In the genomic region with DNA sequence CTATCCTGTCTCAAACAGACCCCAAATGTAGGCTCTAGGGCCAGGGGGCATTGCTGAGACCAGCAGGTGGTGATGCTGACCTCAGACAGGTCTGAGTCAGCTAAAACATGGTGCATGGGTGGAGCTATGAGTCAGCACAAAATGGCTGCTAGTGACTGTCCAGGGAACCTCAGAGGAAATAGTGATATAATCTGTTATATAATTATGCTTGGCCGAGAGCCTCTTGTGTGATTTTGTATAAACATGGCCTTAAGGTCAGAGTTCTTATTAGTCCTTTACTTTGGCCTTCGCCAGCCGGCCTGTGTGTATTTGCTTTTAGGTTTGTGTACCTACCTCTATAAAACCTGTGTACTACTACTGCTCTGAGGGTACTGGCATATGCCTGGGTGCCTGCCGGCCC, we compare ENCODE assay signal across 13 mouse cellular contexts. TPM values are rescaled to one million over a fixed set of nuclear protein-coding genes. Genes with fewer than 3 reads are reported as not detected.
A peak's percentile ranks its signal among the peaks of the same experiment; 100 is the strongest.
DNase-seq lines count a peak whose midpoint lies in the region; ATAC-seq and TF ChIP-seq lines count a peak whose summit lies in the region.
"Had no signal": no experiment of that assay in that cellular context is flagged by ENCODE, and none has a peak within 500 bp of the region (broad histone marks: within the 10 kb centered on the region; RNA-seq: fewer than 3 reads in every experiment).

No protein-coding gene starts in this region.

- 0 out of 2 replicates have a peak, but pooled peaks cover 2% of the 10 kb centered on the region for H3K27me3 ChIP-seq in liver, embryonic 13.5 days
- H3K27me3 ChIP-seq: hindbrain, embryonic 15.5 days had no signal

- no peak overlapping the region for H3K4me2 ChIP-seq in liver, embryonic 13.5 days
- H3K4me2 ChIP-seq: hindbrain, embryonic 15.5 days had no signal

- peaks cover 35% of the 10 kb centered on the region for H3K4me1 ChIP-seq in liver, embryonic 13.5 days (replicated peaks)
- H3K4me1 ChIP-seq: hindbrain, embryonic 15.5 days had no signal

- TF ChIP-seq CTCF in left cerebral cortex, adult 2 months (IDR thresholded peaks at IDR 0.05) = no peak

- intact Hi-C loops in left cerebral cortex, adult 2 months (cut with DNase I) = no loop called here

- no peak overlapping the region for H3K4me3 ChIP-seq in liver, embryonic 13.5 days (replicated peaks)
- no peak overlapping the region for H3K4me3 ChIP-seq in left cerebral cortex, adult 2 months
- H3K4me3 ChIP-seq: forebrain, embryonic 10.5 days; hindbrain, embryonic 15.5 days; myocyte had no signal

- no peak overlapping the region for H3K9ac ChIP-seq in liver, embryonic 13.5 days
- H3K9ac ChIP-seq: hindbrain, embryonic 15.5 days had no signal

- peak; percentile 77 for ATAC-seq in liver, embryonic 13.5 days (ENCODE audit: low read depth)

- 46% methylated on average over 4 of the region's 4 CpGs for WGBS in liver, embryonic 13.5 days (ENCODE audit: insufficient replicate concordance)

- peak; percentile 96 for DNase-seq in heart, adult 11 months
- no peak for DNase-seq in heart, adult 8-10 months (ENCODE audit: low spot score)
- DNase-seq in 3T3-L1 (ENCODE audit: low read depth, low spot score) (peak; percentile 83), NIH3T3 (ENCODE audit: low read depth) (peak; percentile 74)
- peak; percentile 66 for DNase-seq in liver, embryonic 13.5 days
- DNase-seq in left cerebral cortex, adult 2 months (ENCODE audit: extremely low spot score in 1 of 2, low spot score in 2 of 2) = no peak
- no peak for DNase-seq in layer of hippocampus, adult 8-10 months (ENCODE audit: low spot score in 2 of 2)
- no peak for DNase-seq in cerebellum, adult 11-12 months
- DNase-seq: adrenal gland, adult 8-10 months; gastrocnemius, postnatal 36 days had no signal

- no peaks in the 10 kb centered on the region for H3K36me3 ChIP-seq in liver, embryonic 13.5 days
- H3K36me3 ChIP-seq: forebrain, embryonic 10.5 days; hindbrain, embryonic 15.5 days had no signal

- H3K27ac ChIP-seq in liver, embryonic 13.5 days = peak overlapping the region; percentile 68
- no peak overlapping the region for H3K27ac ChIP-seq in left cerebral cortex, adult 2 months
- H3K27ac ChIP-seq: forebrain, embryonic 10.5 days; hindbrain, embryonic 15.5 days had no signal

- no peaks in the 10 kb centered on the region for H3K9me3 ChIP-seq in liver, embryonic 13.5 days (replicated peaks)
- H3K9me3 ChIP-seq: hindbrain, embryonic 15.5 days had no signal

RNA-seq across cellular contexts. Expression of a gene that starts 5.2 kb away (rescaled TPM):
- 10 to 100 TPM; 11.6 to 15.6 (median 13.4) TPM for total RNA-seq in heart, adult 8-10 months (2022)
- polyA plus RNA-seq in liver, embryonic 13.5 days (2015; fragmentation: Nextera tagmentation; extraction: Ambion mirVana) = 11.4 and 14.9 TPM in 2 replicates
- 10 to 100 TPM; 21.3 to 22.6 TPM for total RNA-seq in left cerebral cortex, adult 2 months (2021)
- 10 to 100 TPM; 21.0 to 24.8 (median 23.8) TPM for total RNA-seq in layer of hippocampus, adult 8-10 months (2022)

RNA-seq across cellular contexts. Expression of a gene that starts 13.0 kb away (rescaled TPM):
- 10 to 100 TPM in 2 of 4 experiments, 1 to 10 TPM in 2; 5.7 to 11.1 (median 9.9) TPM for total RNA-seq in heart, adult 8-10 months (2022)
- 0.95 and 1.1 TPM in 2 replicates for polyA plus RNA-seq in liver, embryonic 13.5 days (2015; fragmentation: Nextera tagmentation; extraction: Ambion mirVana)
- total RNA-seq in left cerebral cortex, adult 2 months (2021) = 1 to 10 TPM; 1.6 to 3.2 TPM
- total RNA-seq in layer of hippocampus, adult 8-10 months (2022) = 1 to 10 TPM; 1.2 to 3.7 (median 2.3) TPM

RNA-seq across cellular contexts. Expression of a gene that starts 48.1 kb away (rescaled TPM):
- 1 to 10 TPM in 1 of 4 experiments, under 1 TPM in 1, not detected in 2; 0.54 to 1.3 TPM for total RNA-seq in heart, adult 8-10 months (2022)
- polyA plus RNA-seq in liver, embryonic 13.5 days (2015; fragmentation: Nextera tagmentation; extraction: Ambion mirVana) = 1.8 and 2.3 TPM in 2 replicates
- 1 to 10 TPM; 5.9 to 6.4 TPM for total RNA-seq in left cerebral cortex, adult 2 months (2021)
- 10 to 100 TPM in 2 of 4 experiments, 1 to 10 TPM in 2; 1.5 to 19.3 (median 10.9) TPM for total RNA-seq in layer of hippocampus, adult 8-10 months (2022)

Comparison
In these comparisons a context has a peak if more than half of its experiments do, and no peak if none do; other contexts are left out.
1. DNase-seq: peak in heart, adult 11 months (single experiment), 3T3-L1 (single experiment), NIH3T3 (single experiment) and liver, embryonic 13.5 days (single experiment); none in heart, adult 8-10 months (single experiment), left cerebral cortex, adult 2 months (0 of 2), layer of hippocampus, adult 8-10 months (0 of 2) and cerebellum, adult 11-12 months (single experiment).